Mouse (Mus musculus): ENCODE data around the gene Gm20816.
"Not testable (repeated sequence)": the region's sequence is repeated elsewhere in the genome, so short reads cannot be mapped to it uniquely, and the experiment has no call there.

Gm20816 gene

GRCm38 (mm10) chrY:68537655-68538054 lies at the start of gene Gm20816:
Gene Gm20816 (plus strand): TSS chrY:68537955.
- not testable (repeated sequence) for DNase-seq (ENCODE audit: low read depth in 2 of 2, low spot score in 2 of 2)
